Mouse (Mus musculus) embryonic facial prominence, embryonic 10.5 days (tissue): ENCODE data around the gene Aldh3b2. TPM values are rescaled to one million over a fixed set of nuclear protein-coding genes. Genes with fewer than 3 reads are reported as not detected.

Source experiments
- DNase-seq: peaks from one replicate; pipeline ENCODE4 v3.0.0-alpha.2; 2017; ENCODE audit warnings: low spot score
- H3K27ac ChIP-seq: fragments of 300-500 bp; sonication (generic); replicated peaks from 2 replicates; pipeline ENCODE4 v1.5.1; 2016; ENCODE audit warnings: mild to moderate bottlenecking
- H3K27me3 ChIP-seq: fragments of 300-500 bp; sonication (generic); replicated peaks from 2 replicates; pipeline ENCODE4 v1.6.1; 2016; ENCODE audit warnings: low read depth, mild to moderate bottlenecking; ENCODE audit not compliant: poor library complexity, severe bottlenecking
- H3K36me3 ChIP-seq: fragments of 300-500 bp; sonication (generic); replicated peaks from 2 replicates; pipeline ENCODE4 v1.6.1; 2016; ENCODE audit warnings: mild to moderate bottlenecking, moderate library complexity
- H3K4me1 ChIP-seq: fragments of 300-500 bp; sonication (generic); 2 replicates; pipeline ENCODE4 v1.6.1; 2016
- H3K4me3 ChIP-seq: fragments of 300-500 bp; sonication (generic); 2 replicates; pipeline ENCODE4 v1.5.1; 2016; ENCODE audit warnings: mild to moderate bottlenecking, moderate library complexity
- H3K9me3 ChIP-seq: fragments of 300-500 bp; sonication (generic); 2 replicates; pipeline ENCODE4 v1.6.1; 2016; ENCODE audit warnings: mild to moderate bottlenecking
- WGBS: fragments of 180-500 bp; shearing (Covaris S2); methylation state at CpG from one replicate; pipeline ENCODE4 v1.1.7; 2016; 5-methylcytosine and 5-hydroxymethylcytosine counted together
- polyA plus RNA-seq: library from polyadenylated mRNA; unstranded; fragments of >200 nt; fragmentation: Nextera tagmentation; extraction: Ambion mirVana; gene quantifications from 2 replicates; pipeline ENCODE4 v1.2.1, GENCODE M21; 2016

The Aldh3b2 gene
- polyA plus RNA-seq, 1 experiment from 2014 or later: 1.2 TPM

DNA sequence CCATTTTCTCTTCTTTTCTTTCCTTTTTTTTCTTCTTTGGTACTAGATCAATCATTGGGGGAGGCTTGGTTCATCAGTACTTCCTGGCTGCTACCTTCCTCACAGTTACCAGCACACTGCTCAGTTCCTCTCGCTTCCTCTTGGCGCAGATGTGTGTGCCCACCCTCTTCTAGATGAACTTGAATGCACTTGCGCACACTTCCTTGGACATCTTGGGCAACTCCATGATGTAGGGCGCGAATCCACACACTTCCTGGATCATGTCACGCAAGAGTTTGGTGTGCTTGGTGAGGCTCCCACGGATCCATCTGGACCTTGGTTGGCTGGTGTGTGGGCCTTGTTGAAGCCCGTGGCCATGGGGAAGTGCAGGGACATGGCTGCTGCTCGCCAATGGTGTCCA lies 40.4 kb upstream of the Aldh3b2 start:
- Histone ChIP-seq H3K9me3 (no peaks in the 10 kb centered on the region), H3K4me1 (peaks cover 39% of the 10 kb centered on the region), H3K36me3 (no peaks in the 10 kb centered on the region), H3K4me3 (no peak overlapping the region), H3K27me3 (peaks cover 25% of the 10 kb centered on the region), H3K27ac (no peak overlapping the region)
- DNase-seq: no peak
- WGBS: 91% methylated on average over 9 of the region's 9 CpGs

DNA sequence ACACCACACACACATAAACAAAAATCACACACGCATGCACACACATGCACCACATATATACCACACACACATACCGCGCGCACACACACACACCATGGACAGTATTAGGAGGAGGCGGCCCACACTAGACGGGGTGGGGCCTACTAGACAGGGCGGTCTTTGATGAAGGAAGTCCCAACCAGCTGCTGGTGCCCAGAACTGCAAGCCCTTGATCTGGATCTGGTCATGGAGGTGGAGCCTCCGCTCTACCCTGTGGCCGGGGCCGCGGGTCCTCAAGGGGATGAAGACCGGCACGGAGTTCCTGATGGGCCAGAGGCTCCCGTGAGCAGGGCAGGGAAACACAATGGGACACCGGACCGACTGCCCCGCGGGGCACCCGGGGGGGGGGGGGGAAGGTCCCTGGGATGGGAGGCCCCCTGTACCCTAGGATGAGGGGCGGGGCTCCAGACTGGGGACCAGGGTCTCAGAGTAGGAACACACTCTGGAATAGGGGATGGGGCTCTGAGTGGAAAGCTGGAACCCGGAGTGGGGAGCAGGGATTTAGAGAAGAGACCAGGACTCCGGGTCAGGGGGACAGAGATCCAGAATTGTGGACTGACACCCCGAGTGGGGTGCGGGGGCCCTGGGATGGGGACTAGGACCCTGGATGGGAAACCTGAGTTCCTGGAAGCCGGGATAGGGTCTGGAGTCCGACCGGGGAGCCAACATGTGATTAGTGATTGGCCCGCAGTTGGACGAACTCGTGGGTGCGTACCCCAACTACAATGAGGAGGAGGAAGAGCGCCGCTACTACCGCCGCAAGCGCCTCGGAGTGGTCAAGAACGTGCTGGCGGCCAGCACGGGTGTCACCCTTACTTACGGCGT lies 36.9 kb upstream of the Aldh3b2 start, which contains the start of gene Unc93b1:
TSS of gene Unc93b1 (plus strand) at position 155 of the 864 bp plus-strand sequence.
- Histone ChIP-seq H3K27ac (peak within 1 kb of the TSS; percentile 73), H3K4me1 (peaks cover 22% of the 10 kb centered on the region), H3K36me3 (no peaks in the 10 kb centered on the region), H3K4me3 (peak within 1 kb of the TSS; percentile 64), H3K9me3 (no peaks in the 10 kb centered on the region), H3K27me3 (peaks cover 31% of the 10 kb centered on the region)
- peak; percentile 75 for DNase-seq
- 5% methylated on average over 42 of the region's 42 CpGs for WGBS

DNA sequence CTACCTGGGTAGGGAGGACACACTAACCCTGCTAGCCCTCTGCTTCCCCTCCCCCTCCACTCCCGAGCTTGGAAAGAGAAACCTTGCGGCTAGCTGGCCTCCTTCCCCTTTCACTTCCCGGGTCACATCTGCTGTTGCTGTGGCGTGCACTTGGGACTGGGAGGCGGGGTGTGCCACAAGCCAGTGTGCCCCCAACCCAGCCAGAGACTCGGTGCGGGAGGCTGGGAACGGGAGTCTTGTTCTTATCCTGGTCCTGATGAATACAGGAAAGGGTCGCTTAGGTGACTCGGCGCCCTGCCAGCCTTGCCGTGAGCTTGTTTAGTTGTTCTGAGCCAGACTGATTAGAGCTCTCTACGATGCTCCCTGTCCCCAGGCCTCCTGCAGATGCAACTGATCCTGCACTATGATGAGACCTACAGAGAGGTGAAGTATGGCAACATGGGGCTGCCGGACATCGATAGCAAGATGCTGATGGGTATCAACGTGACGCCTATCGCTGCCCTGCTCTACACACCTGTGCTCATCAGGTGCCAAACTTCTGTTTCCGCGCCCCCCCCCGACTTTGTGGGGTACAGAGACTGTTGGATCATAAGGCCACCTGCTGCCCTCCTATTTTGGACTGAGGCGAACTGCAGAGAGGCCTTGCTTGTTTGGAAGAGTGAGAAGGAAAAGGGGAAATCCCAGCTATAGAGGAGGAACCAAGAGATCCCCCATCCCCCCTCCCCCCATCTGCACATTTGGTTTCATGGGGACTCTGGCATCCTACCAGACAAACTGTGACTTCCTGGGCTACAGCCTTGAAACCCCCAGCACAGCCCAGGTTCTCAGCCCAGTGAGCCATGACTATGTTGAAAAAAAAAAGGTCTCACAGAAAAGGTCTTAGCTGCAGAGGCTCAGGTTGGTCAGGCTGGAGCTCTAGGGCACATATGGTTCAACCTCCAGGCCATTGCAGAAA lies 36.0 kb upstream of the Aldh3b2 start:
- WGBS: 7% methylated on average over 22 of the region's 22 CpGs
- Histone ChIP-seq H3K4me3 (peak overlapping the region; percentile 64), H3K27me3 (peaks cover 28% of the 10 kb centered on the region), H3K36me3 (no peaks in the 10 kb centered on the region), H3K27ac (peak overlapping the region; percentile 73), H3K9me3 (no peaks in the 10 kb centered on the region), H3K4me1 (peaks cover 17% of the 10 kb centered on the region)
- DNase-seq: peak; percentile 61

DNA sequence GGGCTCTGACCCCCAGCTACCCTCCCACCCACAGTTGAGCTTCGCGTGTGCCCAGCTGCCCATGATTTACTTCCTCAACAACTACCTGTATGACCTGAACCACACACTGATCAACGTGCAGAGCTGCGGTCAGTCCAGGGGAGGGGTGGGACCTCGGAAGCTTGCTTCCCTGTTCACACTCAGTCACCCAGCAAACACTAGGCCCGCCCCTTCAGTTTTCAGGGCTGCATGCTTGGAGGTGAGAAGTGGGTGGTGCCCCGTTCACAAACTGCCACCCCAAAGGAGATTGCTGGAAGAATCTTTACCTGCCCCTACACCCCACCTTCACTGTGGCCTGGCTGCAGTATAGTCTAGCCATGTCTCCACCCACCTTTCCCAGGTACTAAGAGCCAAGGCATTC lies 29.8 kb upstream of the Aldh3b2 start:
- H3K27me3 ChIP-seq: peaks cover 32% of the 10 kb centered on the region
- no peaks in the 10 kb centered on the region for H3K36me3 ChIP-seq
- WGBS: 83% methylated on average over 7 of the region's 7 CpGs
- H3K27ac ChIP-seq: no peak overlapping the region
- peaks cover 7% of the 10 kb centered on the region for H3K4me1 ChIP-seq
- no peak for DNase-seq
- no peaks in the 10 kb centered on the region for H3K9me3 ChIP-seq
- H3K4me3 ChIP-seq: no peak overlapping the region

DNA sequence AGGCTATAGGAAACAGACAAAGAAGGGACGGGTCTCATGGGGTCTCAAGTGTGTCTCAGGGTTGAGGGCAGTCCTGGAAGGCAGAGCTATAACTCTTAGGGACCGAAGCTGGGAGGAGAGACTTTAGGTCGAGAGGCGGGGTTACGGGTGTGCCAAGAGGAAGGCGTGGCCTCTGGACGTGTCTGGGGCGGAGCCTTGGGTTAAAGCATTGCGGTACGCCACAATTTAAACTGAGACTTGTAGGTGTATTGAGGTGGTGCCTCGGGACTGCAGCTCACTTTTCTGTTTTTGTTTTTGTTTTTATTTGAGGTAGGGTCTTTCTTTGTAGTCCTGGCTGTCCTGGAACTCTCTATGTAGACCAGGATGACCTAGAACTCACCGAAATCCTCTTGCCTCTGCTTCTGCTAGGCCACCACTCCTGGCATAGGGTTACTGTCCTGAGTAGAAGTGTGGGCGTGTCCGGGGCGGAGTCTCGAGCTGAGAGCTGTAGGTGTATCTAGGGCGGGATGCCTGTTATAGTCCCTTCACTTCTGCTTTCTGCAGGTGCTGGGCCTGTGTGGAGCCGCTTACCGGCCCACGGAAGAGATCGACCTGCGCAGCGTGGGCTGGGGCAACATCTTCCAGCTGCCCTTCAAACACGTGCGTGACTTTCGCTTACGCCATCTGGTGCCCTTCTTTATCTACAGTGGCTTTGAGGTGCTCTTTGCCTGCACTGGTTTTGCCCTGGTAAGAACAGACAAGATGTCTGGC lies 29.0 kb upstream of the Aldh3b2 start:
- Histone ChIP-seq H3K9me3 (no peaks in the 10 kb centered on the region), H3K27ac (no peak overlapping the region), H3K27me3 (peaks cover 32% of the 10 kb centered on the region), H3K4me3 (peak overlapping the region; percentile 20; the same call in 1 of the 2 replicates), H3K36me3 (no peaks in the 10 kb centered on the region), H3K4me1 (peaks cover 7% of the 10 kb centered on the region)
- DNase-seq: no peak
- WGBS: 22% methylated on average over 27 of the region's 27 CpGs

DNA sequence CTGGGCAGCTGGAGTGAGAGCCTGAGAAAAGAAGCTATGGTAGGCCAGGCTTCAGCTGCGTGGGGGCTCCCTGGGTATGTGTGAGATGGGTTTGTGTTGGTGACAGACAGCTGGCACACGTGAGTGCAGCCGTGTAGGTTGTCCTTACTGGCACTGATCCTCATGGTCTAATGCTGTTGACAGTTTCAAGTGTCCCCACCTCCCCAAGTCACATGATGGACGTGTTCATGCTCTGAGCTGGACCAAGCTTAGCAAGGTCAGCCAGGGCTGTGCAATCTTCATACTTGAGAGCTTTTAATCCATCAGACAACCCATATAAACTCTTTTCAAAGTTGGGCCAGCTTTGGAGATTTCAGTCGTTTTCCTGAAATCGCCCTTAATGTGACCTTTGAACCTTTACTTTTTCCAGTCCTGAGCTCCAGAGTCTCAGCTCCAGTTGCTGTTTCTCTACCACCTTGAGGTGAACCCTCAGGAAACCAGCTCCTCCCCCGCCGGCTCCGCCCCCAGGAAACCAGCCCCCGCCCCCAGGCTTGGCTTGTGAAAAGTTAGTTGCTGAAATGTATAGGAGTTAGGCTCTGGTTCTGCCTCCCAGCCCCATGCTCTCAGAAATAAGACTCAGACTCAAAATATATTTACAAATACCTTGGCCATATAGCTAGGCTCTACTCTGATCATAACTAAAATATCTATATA lies 26.1 kb upstream of the Aldh3b2 start:
- DNase-seq: no peak
- 38% methylated on average over 10 of the region's 10 CpGs for WGBS
- H3K27me3 ChIP-seq: peaks cover 32% of the 10 kb centered on the region

DNA sequence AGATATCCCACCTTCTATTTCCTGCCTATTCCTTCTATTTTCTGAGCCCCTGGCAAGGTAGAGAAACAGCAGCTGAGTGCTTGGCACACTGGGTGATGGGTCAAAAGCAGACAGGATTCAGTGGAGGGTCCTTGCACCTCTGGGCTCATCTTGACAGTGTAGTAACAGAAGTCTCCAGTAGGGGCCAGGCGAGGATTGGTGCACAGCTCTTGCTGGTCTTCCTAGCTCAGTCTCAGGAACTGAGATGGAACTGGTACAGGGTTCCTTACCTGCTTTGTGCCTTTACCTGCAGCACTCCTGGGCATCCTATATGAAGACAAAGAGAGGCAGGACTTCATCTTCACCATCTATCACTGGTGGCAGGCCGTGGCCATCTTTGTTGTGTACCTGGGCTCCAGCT lies 25.4 kb upstream of the Aldh3b2 start:
- H3K27me3 ChIP-seq: peaks cover 26% of the 10 kb centered on the region
- WGBS: 18% methylated on average over 2 of the region's 2 CpGs

More for the DNA sequence above, 26.1 kb upstream of the Aldh3b2 start:
- Histone ChIP-seq H3K4me1 (peaks cover 7% of the 10 kb centered on the region), H3K27ac (no peak overlapping the region), H3K9me3 (no peaks in the 10 kb centered on the region), H3K36me3 (no peaks in the 10 kb centered on the region), H3K4me3 (no peak overlapping the region)

DNA sequence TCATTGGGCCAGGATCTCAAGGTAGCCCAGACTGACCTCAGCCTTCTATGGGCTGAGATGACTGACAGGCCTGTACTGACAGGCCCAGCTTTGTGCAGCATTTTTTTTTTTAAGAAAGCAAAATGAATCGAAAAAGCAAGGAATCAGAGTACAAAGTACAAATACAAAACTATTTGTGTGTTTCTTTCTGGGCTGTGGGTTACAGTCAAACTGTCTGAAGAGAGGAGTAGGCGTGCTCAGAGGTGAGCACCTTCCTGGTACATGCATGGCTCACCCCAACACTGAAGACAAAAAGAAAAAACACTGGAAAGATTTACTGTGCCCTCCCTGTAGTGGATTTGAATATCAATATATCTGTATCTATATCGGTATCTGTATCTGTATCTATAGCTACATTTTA lies 24.3 kb upstream of the Aldh3b2 start:
- Histone ChIP-seq H3K9me3 (no peaks in the 10 kb centered on the region), H3K27me3 (peaks cover 15% of the 10 kb centered on the region), H3K27ac (no peak overlapping the region), H3K36me3 (no peaks in the 10 kb centered on the region), H3K4me3 (no peak overlapping the region), H3K4me1 (peaks cover 5% of the 10 kb centered on the region)
- DNase-seq: no peak
- WGBS: 77% methylated on average over 3 of the region's 3 CpGs

More for the DNA sequence above, 25.4 kb upstream of the Aldh3b2 start:
- H3K4me1 ChIP-seq: peaks cover 7% of the 10 kb centered on the region
- H3K4me3 ChIP-seq: no peak overlapping the region
- DNase-seq: peak; percentile 70
- H3K9me3 ChIP-seq: no peaks in the 10 kb centered on the region
- H3K36me3 ChIP-seq: no peaks in the 10 kb centered on the region
- no peak overlapping the region for H3K27ac ChIP-seq

DNA sequence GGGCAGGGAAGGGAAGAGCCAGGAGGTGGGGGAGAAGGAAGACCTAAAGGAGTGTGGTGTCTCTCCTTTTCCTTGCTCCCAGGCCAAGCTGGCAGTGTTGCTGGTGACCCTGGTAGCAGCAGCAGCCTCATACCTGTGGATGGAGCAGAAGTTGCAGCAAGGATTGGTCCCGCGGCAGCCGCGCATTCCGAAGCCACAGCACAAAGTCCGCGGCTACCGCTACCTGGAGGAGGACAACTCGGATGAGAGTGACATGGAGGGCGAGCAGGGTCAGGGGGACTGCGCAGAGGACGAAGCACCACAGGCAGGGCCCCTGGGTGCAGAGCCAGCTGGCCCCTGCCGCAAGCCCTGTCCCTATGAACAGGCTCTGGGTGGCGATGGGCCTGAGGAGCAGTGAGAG lies 23.6 kb upstream of the Aldh3b2 start:
- WGBS: 69% methylated on average over 14 of the region's 14 CpGs
- Histone ChIP-seq H3K4me1 (peaks cover 3% of the 10 kb centered on the region), H3K27ac (no peak overlapping the region), H3K4me3 (no peak overlapping the region), H3K27me3 (peaks cover 8% of the 10 kb centered on the region), H3K9me3 (no peaks in the 10 kb centered on the region), H3K36me3 (no peaks in the 10 kb centered on the region)
- DNase-seq: no peak

DNA sequence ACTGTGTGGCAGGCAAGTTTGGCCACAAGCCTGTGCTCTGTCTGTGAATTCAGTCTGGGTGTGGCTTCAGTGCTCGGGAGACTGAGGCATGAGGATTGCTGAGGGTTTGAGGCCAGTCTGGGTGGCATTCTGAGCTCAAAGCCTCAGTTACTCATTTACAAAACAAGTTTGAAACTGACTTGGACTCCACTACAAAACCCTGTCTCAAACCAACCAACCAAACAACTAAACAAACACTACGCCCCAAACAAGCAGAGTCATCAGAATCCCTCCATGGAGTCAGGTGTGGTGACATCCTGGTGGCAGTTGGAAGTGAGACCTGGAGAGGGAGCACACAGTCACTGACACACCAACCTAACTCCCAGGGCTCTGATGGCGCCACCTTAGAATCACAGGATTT lies 21.8 kb upstream of the Aldh3b2 start:
- WGBS: 75% methylated on average over 3 of the region's 3 CpGs
- no peak for DNase-seq
- Histone ChIP-seq H3K36me3 (no peaks in the 10 kb centered on the region), H3K9me3 (no peaks in the 10 kb centered on the region), H3K27me3 (no peaks in the 10 kb centered on the region), H3K4me3 (no peak overlapping the region), H3K27ac (no peak overlapping the region), H3K4me1 (peaks cover 3% of the 10 kb centered on the region)

DNA sequence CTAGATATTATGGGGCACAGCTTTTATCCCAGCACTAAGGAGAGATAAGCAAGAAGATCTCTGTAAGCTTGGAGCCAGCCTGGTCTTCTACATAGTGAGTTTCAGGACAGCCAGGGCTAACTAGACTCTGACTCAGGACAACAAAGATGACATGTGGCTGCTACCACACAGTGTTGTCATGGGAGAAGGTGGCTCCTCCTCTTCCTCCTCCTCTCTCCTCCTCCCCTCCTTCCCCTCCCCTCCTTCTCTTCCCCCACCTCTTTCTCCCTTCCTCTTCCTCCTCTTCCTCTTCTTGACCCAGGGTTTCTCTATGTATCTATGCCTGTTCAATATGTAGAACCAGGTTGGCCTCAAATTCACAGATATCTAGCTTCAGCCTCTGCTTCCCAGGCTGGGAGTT lies 20.7 kb upstream of the Aldh3b2 start:
- no peaks in the 10 kb centered on the region for H3K9me3 ChIP-seq
- no peaks in the 10 kb centered on the region for H3K27me3 ChIP-seq
- no peak overlapping the region for H3K27ac ChIP-seq
- H3K4me1 ChIP-seq: peaks cover 3% of the 10 kb centered on the region; the same call in 1 of the 2 replicates
- H3K36me3 ChIP-seq: no peaks in the 10 kb centered on the region
- DNase-seq: no peak
- H3K4me3 ChIP-seq: no peak overlapping the region
